Mouse (Mus musculus): ENCODE measurements around the gene Rbm43.
A peak's percentile ranks its signal among the peaks of the same experiment; 100 is the strongest.
"Not testable (repeated sequence)": the region's sequence is repeated elsewhere in the genome, so short reads cannot be mapped to it uniquely, and the experiment has no call there.

Rbm43 gene

DNA sequence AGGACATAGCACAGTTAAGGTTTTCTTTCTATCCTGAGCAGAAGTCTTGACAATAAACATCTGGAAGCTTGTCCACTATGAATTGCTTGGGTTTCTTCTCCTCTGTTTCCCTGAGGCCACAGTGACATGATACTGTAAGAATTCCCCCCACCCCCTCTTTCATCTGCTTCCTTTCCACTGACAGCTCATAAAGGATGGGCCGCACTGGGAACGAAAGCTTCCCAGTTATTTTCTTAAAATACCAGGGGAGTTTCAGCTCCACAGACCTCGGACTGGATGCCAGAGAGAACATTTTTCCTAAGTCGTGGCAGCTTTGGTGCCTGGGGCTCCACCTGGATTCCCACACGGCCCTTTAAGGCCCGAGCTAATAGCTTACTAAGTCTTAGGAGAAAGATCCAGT, 22.2 kb downstream of the Rbm43 start:
- DNase-seq = peak; percentile 9

DNA sequence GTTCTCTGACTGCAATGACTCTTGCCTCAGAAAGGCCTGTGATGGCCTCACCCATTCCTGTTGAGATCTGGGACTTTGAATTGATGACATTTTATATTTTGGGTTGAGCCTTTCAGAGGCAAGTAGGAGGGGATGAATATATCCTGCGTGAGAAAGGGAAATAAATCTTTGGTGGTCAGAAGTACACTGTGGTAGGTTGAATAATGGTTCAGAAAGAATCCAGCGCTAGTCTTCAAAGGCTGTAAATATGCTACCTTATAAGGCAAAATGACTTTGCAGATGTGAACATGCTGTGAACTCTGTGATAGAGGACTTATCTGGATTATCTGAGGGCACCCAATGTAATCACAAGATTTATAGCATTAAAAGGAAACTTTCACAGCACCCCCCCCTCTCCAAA, 23.1 kb downstream of the Rbm43 start:
- no peak for DNase-seq

DNA sequence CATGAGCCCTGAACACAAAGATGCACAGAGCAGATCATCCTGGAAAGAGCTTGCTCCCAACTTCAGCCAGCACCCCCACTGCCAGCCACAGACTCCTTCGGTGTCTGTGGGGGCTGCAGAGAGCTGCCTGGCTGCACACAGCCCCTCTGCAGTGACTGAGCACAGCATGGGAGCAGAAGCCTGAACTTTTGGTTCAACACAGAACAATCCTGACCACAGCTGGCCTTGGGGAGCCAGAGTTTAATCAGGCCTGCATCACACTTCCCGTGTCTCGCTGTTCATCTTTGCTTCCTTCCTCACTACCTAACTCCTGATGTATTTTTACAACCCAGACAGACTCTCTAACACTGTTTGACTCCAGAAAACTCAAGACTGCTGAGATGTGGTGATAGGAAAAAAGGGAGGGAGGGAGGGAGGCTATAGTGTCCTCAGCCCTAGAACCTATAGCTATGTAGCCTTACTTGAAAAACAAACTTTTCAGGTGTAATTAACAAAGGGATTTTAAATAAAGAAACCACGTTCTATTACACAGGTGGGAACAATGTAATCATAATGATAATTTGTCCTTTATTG, 27.3 kb downstream of the Rbm43 start:
- no peak for DNase-seq

DNA sequence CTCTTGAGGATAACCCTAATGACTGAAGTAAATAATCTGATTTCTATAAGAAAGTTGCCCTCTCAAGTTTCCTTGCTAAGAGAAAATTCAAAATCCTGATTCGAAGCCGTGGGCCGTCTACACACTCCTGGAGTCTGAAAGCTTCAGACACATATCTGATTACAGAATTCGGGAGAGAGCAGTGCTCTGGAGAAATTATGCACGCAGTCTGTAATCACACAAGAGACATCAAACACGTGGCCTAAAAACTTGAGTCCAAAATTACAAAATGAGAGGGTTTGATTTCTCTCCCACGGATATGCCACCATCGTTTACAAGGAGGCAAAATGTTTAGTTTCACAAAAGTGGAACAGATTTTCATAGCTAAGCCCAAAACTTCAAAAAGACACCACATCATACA, 29.3 kb downstream of the Rbm43 start:
- no peak for DNase-seq

DNA sequence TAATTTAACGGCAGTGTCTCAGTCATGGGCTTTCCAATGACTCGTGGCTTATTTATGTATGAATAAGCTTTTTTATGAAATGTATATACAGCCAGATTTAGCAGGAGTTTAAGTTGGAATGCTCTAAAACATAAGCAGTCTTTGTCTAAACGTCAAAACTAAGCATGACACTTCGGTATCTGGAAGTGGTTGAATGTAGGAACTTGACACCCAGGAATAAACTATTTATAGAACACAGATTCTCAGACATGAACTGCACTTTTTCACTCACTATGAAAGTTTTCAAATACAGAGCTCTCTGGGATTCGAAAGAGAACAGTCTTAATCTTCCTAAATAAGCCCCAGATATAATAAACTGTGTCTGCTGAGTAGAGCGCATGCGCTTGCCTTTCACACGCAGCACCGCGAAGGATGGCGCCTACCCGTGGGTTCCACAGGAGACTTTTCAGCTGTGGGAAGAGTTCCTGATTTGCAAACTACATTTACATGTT, 42.5 kb downstream of the Rbm43 start:
- DNase-seq = no peak

DNA sequence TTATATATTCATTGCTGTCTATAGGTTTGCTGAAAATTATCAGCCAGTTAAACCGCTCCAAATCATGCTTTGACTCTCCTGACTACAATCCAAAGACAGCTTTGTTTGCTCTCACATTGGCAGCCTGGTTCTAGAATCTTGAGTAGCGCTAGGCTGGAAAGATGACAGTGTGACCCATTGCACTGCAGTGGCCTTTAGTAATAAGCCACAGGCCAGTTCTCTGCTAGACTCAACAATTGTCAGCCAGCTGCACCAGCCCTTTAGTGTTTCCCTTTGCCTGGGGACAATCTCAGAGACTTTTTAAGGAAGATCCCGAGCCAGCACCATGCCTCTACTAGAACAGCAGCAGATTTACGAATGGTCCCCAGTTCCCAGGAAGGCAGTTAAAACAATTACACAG, 44.0 kb downstream of the Rbm43 start:
- DNase-seq = no peak

DNA sequence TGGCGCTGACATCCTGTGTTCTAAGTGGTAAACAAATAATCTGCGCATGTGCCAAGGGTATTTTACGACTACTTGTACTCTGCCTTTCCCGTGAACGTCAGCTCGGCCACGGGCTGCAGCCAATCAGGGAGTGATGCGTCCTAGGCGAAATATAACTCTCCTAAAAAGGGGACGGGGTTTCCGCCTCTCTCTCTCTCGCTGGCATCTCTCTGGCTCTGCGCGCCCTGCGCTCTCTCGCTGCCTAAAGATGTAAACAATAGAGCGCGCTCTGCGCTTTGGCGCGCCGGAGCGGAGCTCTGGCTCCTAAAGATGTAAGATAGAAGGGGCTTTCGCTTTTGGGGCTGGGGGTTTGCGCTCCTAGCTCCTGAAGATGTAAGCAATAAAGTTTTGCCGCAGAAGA, 44.8 kb downstream of the Rbm43 start:
- not testable (repeated sequence) for DNase-seq

DNA sequence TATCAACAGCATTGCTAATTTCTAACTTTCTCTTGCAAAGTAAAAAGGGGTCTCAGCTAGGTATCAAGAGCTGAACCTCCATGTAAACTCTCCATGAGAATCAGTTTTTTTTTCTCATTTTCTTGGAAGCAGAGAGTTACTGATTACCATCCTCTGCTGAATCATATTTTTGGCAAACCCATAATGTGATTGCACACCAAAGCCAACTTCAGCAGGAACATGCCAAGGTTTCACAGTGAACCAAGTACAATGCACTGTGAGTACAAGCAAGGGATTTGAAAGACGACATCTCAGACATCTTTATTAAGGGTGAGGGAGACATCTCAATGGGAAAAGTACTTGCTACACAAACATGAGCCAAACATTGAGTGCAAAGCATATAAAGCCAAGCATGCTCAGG, 54.8 kb downstream of the Rbm43 start:
- DNase-seq = no peak
